Mouse (Mus musculus) forebrain, embryonic 16.5 days (tissue): Measurements from ENCODE around the gene Qrfp. TPM values are rescaled to one million over a fixed set of nuclear protein-coding genes. Genes with fewer than 3 reads are reported as not detected.

ENCODE experiments used
- ATAC-seq: fragments of 200-750 bp; cut with Nextera tagmentation; 2 replicates; pipeline ENCODE4 v1.8.0; 2017; ENCODE audit warnings: mild to moderate bottlenecking, moderate library complexity
- H3K27ac ChIP-seq: fragments of 300-500 bp; sonication (generic); 2 replicates; pipeline ENCODE4 v1.5.1; 2014; ENCODE audit warnings: low read length, control low read depth
- H3K27me3 ChIP-seq: fragments of 300-500 bp; sonication (generic); replicated peaks from 2 replicates; pipeline ENCODE4 v1.6.1; 2014; ENCODE audit warnings: low read length; ENCODE audit not compliant: control insufficient read depth, insufficient read depth
- H3K36me3 ChIP-seq: fragments of 300-500 bp; sonication (generic); 2 replicates; pipeline ENCODE4 v1.6.1; 2014; ENCODE audit not compliant: control insufficient read depth, insufficient read depth
- H3K4me1 ChIP-seq: fragments of 300-500 bp; sonication (generic); replicated peaks from 2 replicates; pipeline ENCODE4 v1.6.1; 2014; ENCODE audit warnings: low read length; ENCODE audit not compliant: control insufficient read depth, insufficient read depth
- H3K4me2 ChIP-seq: fragments of 300-500 bp; sonication (generic); 2 replicates; pipeline ENCODE4 v1.6.1; 2014; ENCODE audit warnings: mild to moderate bottlenecking, low read length, control low read depth
- H3K4me3 ChIP-seq: fragments of 300-500 bp; sonication (generic); replicated peaks from 2 replicates; pipeline ENCODE4 v1.5.1; 2014; ENCODE audit warnings: mild to moderate bottlenecking, low read length, control low read depth
- H3K9ac ChIP-seq: fragments of 300-500 bp; sonication (generic); replicated peaks from 2 replicates; pipeline ENCODE4 v1.6.1; 2014; ENCODE audit warnings: low read depth, low read length, control low read depth
- H3K9me3 ChIP-seq: fragments of 300-500 bp; sonication (generic); 2 replicates; pipeline ENCODE4 v1.6.1; 2016; ENCODE audit warnings: low read length; ENCODE audit not compliant: control insufficient read depth
- WGBS: fragments of 180-500 bp; shearing (Covaris S2); extraction: QIAGEN DNeasy Blood & Tissue Kit; methylation state at CpG from one replicate; pipeline ENCODE4 v1.1.7; 2014; 5-methylcytosine and 5-hydroxymethylcytosine counted together
- polyA plus RNA-seq: library from polyadenylated mRNA; unstranded; fragments of >200 nt; fragmentation: Nextera tagmentation; extraction: Ambion mirVana; gene quantifications from 2 replicates; pipeline ENCODE4 v1.2.1, GENCODE M21; 2015

Qrfp gene
- polyA plus RNA-seq, 1 experiment from 2014 or later, result 0.06 TPM

GRCm38 (mm10) chr2:31767815-31768214, 42.6 kb downstream of the Qrfp start:
- H3K4me1 ChIP-seq, result peaks cover 22% of the 10 kb centered on the region
- no peak for ATAC-seq
- WGBS, result 88% methylated on average over 4 of the region's 4 CpGs

GRCm38 (mm10) chr2:31767104-31767503, 43.3 kb downstream of the Qrfp start:
- H3K9ac ChIP-seq, result no peak overlapping the region
- 98% methylated on average over 6 of the region's 6 CpGs for WGBS
- ATAC-seq, result no peak
- no peak overlapping the region for H3K4me3 ChIP-seq
- no peak overlapping the region for H3K27ac ChIP-seq
- H3K4me1 ChIP-seq, result peaks cover 26% of the 10 kb centered on the region
- H3K9me3 ChIP-seq, result no peaks in the 10 kb centered on the region
- H3K36me3 ChIP-seq, result no peaks in the 10 kb centered on the region
- H3K27me3 ChIP-seq, result no peaks in the 10 kb centered on the region
- no peak overlapping the region for H3K4me2 ChIP-seq

More at GRCm38 (mm10) chr2:31767815-31768214, 42.6 kb downstream of the Qrfp start:
- H3K4me3 ChIP-seq, result no peak overlapping the region
- H3K4me2 ChIP-seq, result no peak overlapping the region
- H3K9me3 ChIP-seq, result no peaks in the 10 kb centered on the region
- no peaks in the 10 kb centered on the region for H3K36me3 ChIP-seq
- H3K27ac ChIP-seq, result no peak overlapping the region
- H3K27me3 ChIP-seq, result no peaks in the 10 kb centered on the region
- H3K9ac ChIP-seq, result no peak overlapping the region

GRCm38 (mm10) chr2:31763271-31763670, 47.1 kb downstream of the Qrfp start:
- ATAC-seq, result no peak
- H3K4me1 ChIP-seq, result peaks cover 46% of the 10 kb centered on the region
- no peak overlapping the region for H3K9ac ChIP-seq
- no peaks in the 10 kb centered on the region for H3K9me3 ChIP-seq
- H3K4me2 ChIP-seq, result no peak overlapping the region
- 29% methylated on average over 2 of the region's 2 CpGs for WGBS
- no peak overlapping the region for H3K4me3 ChIP-seq
- H3K27ac ChIP-seq, result no peak overlapping the region
- H3K36me3 ChIP-seq, result no peaks in the 10 kb centered on the region
- H3K27me3 ChIP-seq, result no peaks in the 10 kb centered on the region

- no peaks in the 10 kb centered on the region for H3K9me3 ChIP-seq
- no peaks in the 10 kb centered on the region for H3K27me3 ChIP-seq
- no peak for ATAC-seq
- H3K27ac ChIP-seq, result no peak overlapping the region
- no peak overlapping the region for H3K4me3 ChIP-seq
- H3K36me3 ChIP-seq, result no peaks in the 10 kb centered on the region
- WGBS, result 9% methylated on average over 2 of the region's 2 CpGs
- H3K9ac ChIP-seq, result no peak overlapping the region
- H3K4me2 ChIP-seq, result no peak overlapping the region
- H3K4me1 ChIP-seq, result peaks cover 46% of the 10 kb centered on the region
Measured at GRCm38 (mm10) chr2:31762853-31763252, 47.5 kb downstream of the Qrfp start.

- H3K4me1 ChIP-seq, result peaks cover 50% of the 10 kb centered on the region
- no peak for ATAC-seq
- WGBS, result 11% methylated on average over 3 of the region's 3 CpGs
Measured at GRCm38 (mm10) chr2:31762155-31762554, 48.2 kb downstream of the Qrfp start.

GRCm38 (mm10) chr2:31761585-31761984, 48.8 kb downstream of the Qrfp start:
- Histone ChIP-seq H3K27ac (no peak overlapping the region), H3K4me3 (peak overlapping the region; percentile 67), H3K36me3 (no peaks in the 10 kb centered on the region), H3K27me3 (no peaks in the 10 kb centered on the region), H3K9me3 (no peaks in the 10 kb centered on the region), H3K4me2 (peak overlapping the region; percentile 83), H3K9ac (peak overlapping the region; percentile 82; the same call in 1 of the 2 replicates), H3K4me1 (peaks cover 50% of the 10 kb centered on the region)
- 4% methylated on average over 4 of the region's 4 CpGs for WGBS
- ATAC-seq, result no peak

More at GRCm38 (mm10) chr2:31762155-31762554, 48.2 kb downstream of the Qrfp start:
- Histone ChIP-seq H3K27me3 (no peaks in the 10 kb centered on the region), H3K4me3 (no peak overlapping the region), H3K27ac (no peak overlapping the region), H3K9me3 (no peaks in the 10 kb centered on the region), H3K9ac (no peak overlapping the region), H3K36me3 (no peaks in the 10 kb centered on the region), H3K4me2 (peak overlapping the region; percentile 83)

GRCm38 (mm10) chr2:31761115-31761531, 49.3 kb downstream of the Qrfp start:
- Histone ChIP-seq H3K4me1 (peaks cover 50% of the 10 kb centered on the region), H3K4me3 (peak overlapping the region; percentile 67), H3K9me3 (no peaks in the 10 kb centered on the region), H3K9ac (peak overlapping the region; percentile 82), H3K4me2 (peak overlapping the region; percentile 83), H3K36me3 (no peaks in the 10 kb centered on the region), H3K27me3 (no peaks in the 10 kb centered on the region), H3K27ac (no peak overlapping the region)
- no peak for ATAC-seq
- 5% methylated on average over 7 of the region's 7 CpGs for WGBS

- no peaks in the 10 kb centered on the region for H3K36me3 ChIP-seq
- peak overlapping the region; percentile 67 for H3K4me3 ChIP-seq
- no peak for ATAC-seq
- H3K27me3 ChIP-seq, result no peaks in the 10 kb centered on the region
- WGBS, result 4% methylated on average over 1 of the region's 1 CpGs
- H3K27ac ChIP-seq, result no peak overlapping the region
- peak overlapping the region; percentile 82 for H3K9ac ChIP-seq
- H3K4me1 ChIP-seq, result peaks cover 50% of the 10 kb centered on the region
- peak overlapping the region; percentile 83 for H3K4me2 ChIP-seq
- H3K9me3 ChIP-seq, result no peaks in the 10 kb centered on the region
Measured at GRCm38 (mm10) chr2:31760486-31760885, 49.9 kb downstream of the Qrfp start.

- ATAC-seq, result peak; percentile 87
Measured at GRCm38 (mm10) chr2:31759751-31760460, 50.5 kb downstream of the Qrfp start.

More at GRCm38 (mm10) chr2:31759751-31760460, 50.5 kb downstream of the Qrfp start:
- peaks cover 50% of the 10 kb centered on the region for H3K4me1 ChIP-seq
- H3K27me3 ChIP-seq, result no peaks in the 10 kb centered on the region
- H3K9me3 ChIP-seq, result no peaks in the 10 kb centered on the region
- peak overlapping the region; percentile 60; the same call in 1 of the 2 replicates for H3K27ac ChIP-seq
- H3K9ac ChIP-seq, result peak overlapping the region; percentile 82
- peak overlapping the region; percentile 83 for H3K4me2 ChIP-seq
- no peaks in the 10 kb centered on the region for H3K36me3 ChIP-seq
- WGBS, result under 1% methylated on average over 41 of the region's 42 CpGs
- H3K4me3 ChIP-seq, result peak overlapping the region; percentile 67
